Mouse (Mus musculus) G1E (cell line): Measurements from ENCODE around the gene Cxcl17.

Source experiments
- CTCF ChIP-seq: IDR thresholded peaks from 2 replicates; pipeline ENCODE4 v1.5.1; 2012; ENCODE audit warnings: low read depth, low read length, inconsistent platforms, mixed read lengths
- GATA2 ChIP-seq: IDR thresholded peaks from 2 replicates; pipeline ENCODE4 v1.6.1; 2012; ENCODE audit warnings: low read depth, low read length, inconsistent platforms, borderline replicate concordance
- TAL1 ChIP-seq: conservative IDR thresholded peaks from 2 replicates; pipeline ENCODE4 v1.6.1; 2012; ENCODE audit warnings: low read depth, low read length, inconsistent platforms, mixed read lengths

GRCm38 (mm10) chr7:25419536-25419935, 6.8 kb upstream of the Cxcl17 start:
- TF ChIP-seq CTCF (no peak), TAL1 (no peak), GATA2 (no peak)
